Mouse (Mus musculus) left cerebral cortex, postnatal 25 days (tissue): ENCODE measurements at regions not wholly inside any gene's neighbourhood (a gene's known extent, or its start where the extent isn't known, plus 50 kb on each side); places are given as distances from the start of the nearest gene placed in this dataset.

ENCODE experiments used
- DNase-seq, 2 experiments: peaks; one replicate each; pipeline ENCODE4 v3.0.0; 2022; ENCODE audit warnings: low spot score in 2 of 2, mixed read lengths in 1 of 2
- intact Hi-C: fragments of 180-260 bp; cut with DNase I; formaldehyde crosslinking; loops from one replicate; pipeline ENCODE4 v1.15.1; 2025

GRCm38 (mm10) chr7:66593619-66594018, 95.8 kb downstream of the Asb7 start:
- DNase-seq = no peak
- intact Hi-C loops = no loop called here

- intact Hi-C loops = no loop called here
- no peak for DNase-seq
Measured at GRCm38 (mm10) chr7:66591594-66592290, 97.7 kb downstream of the Asb7 start.

GRCm38 (mm10) chr7:66586511-66586910, 102.9 kb downstream of the Asb7 start:
- intact Hi-C loops = no loop called here
- DNase-seq = no peak

- intact Hi-C loops = no loop called here
- DNase-seq = peak in 1 of 2 experiments; percentile 5
Measured at GRCm38 (mm10) chr7:66580687-66581151, 108.7 kb downstream of the Asb7 start.

- intact Hi-C loops = no loop called here
- DNase-seq = peak in 1 of 2 experiments; percentile 49
Measured at GRCm38 (mm10) chr7:66576261-66576660, 113.1 kb downstream of the Asb7 start.

- intact Hi-C loops = no loop called here
- DNase-seq = no peak
Measured at GRCm38 (mm10) chr7:66571451-66571850, 117.9 kb downstream of the Asb7 start.

- no peak for DNase-seq
- intact Hi-C loops = no loop called here
Measured at GRCm38 (mm10) chr7:66547694-66548093, 120.4 kb upstream of the Aldh1a3 start.

GRCm38 (mm10) chr7:66545184-66545583, 117.9 kb upstream of the Aldh1a3 start:
- intact Hi-C loops = no loop called here

GRCm38 (mm10) chr7:66544352-66545053, 117.2 kb upstream of the Aldh1a3 start:
- no peak for DNase-seq
- intact Hi-C loops = no loop called here

More at GRCm38 (mm10) chr7:66545184-66545583, 117.9 kb upstream of the Aldh1a3 start:
- DNase-seq = no peak

GRCm38 (mm10) chr7:66532596-66532995, 105.3 kb upstream of the Aldh1a3 start:
- intact Hi-C loops = no loop called here
- DNase-seq = no peak

- DNase-seq = no peak
- intact Hi-C loops = no loop called here
Measured at GRCm38 (mm10) chr7:66532048-66532447, 104.7 kb upstream of the Aldh1a3 start.

- intact Hi-C loops = no loop called here
Measured at GRCm38 (mm10) chr7:66531111-66531510, 103.8 kb upstream of the Aldh1a3 start.

GRCm38 (mm10) chr7:66528881-66529280, 101.6 kb upstream of the Aldh1a3 start:
- intact Hi-C loops = no loop called here

More at GRCm38 (mm10) chr7:66531111-66531510, 103.8 kb upstream of the Aldh1a3 start:
- DNase-seq = no peak

GRCm38 (mm10) chr7:66523959-66524358, 96.6 kb upstream of the Aldh1a3 start:
- intact Hi-C loops = no loop called here
- DNase-seq = no peak

More at GRCm38 (mm10) chr7:66528881-66529280, 101.6 kb upstream of the Aldh1a3 start:
- no peak for DNase-seq

GRCm38 (mm10) chr7:66521522-66521921, 94.2 kb upstream of the Aldh1a3 start:
- intact Hi-C loops = no loop called here
- DNase-seq = no peak

GRCm38 (mm10) chr7:66516143-66516542, 88.8 kb upstream of the Aldh1a3 start:
- DNase-seq = no peak
- intact Hi-C loops = no loop called here

GRCm38 (mm10) chr7:66513411-66513810, 86.1 kb upstream of the Aldh1a3 start:
- DNase-seq = no peak
- intact Hi-C loops = no loop called here

- intact Hi-C loops = no loop called here
- DNase-seq = no peak
Measured at GRCm38 (mm10) chr7:66505734-66506133, 78.4 kb upstream of the Aldh1a3 start.

- DNase-seq = no peak
- intact Hi-C loops = no loop called here
Measured at GRCm38 (mm10) chr7:66504519-66504918, 77.2 kb upstream of the Aldh1a3 start.

- intact Hi-C loops = no loop called here
- no peak for DNase-seq
Measured at GRCm38 (mm10) chr7:66501425-66501824, 74.1 kb upstream of the Aldh1a3 start.

- no peak for DNase-seq
- intact Hi-C loops = no loop called here
Measured at GRCm38 (mm10) chr7:66497480-66497879, 70.2 kb upstream of the Aldh1a3 start.
